Mouse (Mus musculus) liver, adult 2 months (tissue): ENCODE data around the gene Psma1.

Experiments
- CTCF ChIP-seq: fragments of 200-500 bp; IDR thresholded peaks from 2 replicates; pipeline ENCODE4 v1.5.1; 2011; ENCODE audit warnings: low read depth, low read length, control low read depth
- POLR2A ChIP-seq: fragments of 200-500 bp; IDR thresholded peaks from 2 replicates; pipeline ENCODE4 v1.6.1; 2011; ENCODE audit warnings: low read length, control low read depth; ENCODE audit not compliant: insufficient read depth; ENCODE audit errors: extremely low read depth

DNA sequence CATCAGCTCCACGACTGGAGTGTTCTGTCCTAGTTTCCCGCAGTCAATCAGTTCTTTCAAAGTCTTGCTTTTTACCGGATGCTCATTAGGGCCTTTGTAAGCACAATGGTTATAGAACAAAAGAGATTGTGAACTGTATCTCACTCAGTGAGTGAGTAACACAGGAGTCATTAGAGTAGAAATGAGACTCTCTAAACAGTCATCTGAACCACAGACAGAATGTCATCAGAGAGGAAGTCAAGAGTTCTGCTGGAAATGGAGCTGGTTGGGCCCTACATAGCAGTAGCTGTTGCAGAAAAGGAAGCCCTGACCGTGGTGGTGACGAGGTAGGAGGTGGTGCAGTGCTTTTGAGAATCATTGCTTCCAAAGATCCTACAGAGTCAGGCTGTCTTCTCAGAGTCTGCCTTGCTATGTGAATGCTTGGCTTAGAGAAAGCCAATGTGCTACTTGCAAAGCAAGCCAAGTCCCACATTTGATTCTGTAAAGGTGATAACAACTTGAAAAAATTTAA, 40.5 kb upstream of the Psma1 start:
- TF ChIP-seq CTCF, result no peak
- no peak for TF ChIP-seq POLR2A
